Mouse (Mus musculus) heart, embryonic 14.5 days (tissue): ENCODE results near the gene Stx19. TPM values are rescaled to one million over a fixed set of nuclear protein-coding genes. Genes with fewer than 3 reads are reported as not detected.

Experiments
- ATAC-seq: fragments of 200-750 bp; cut with Nextera tagmentation; 2 replicates; pipeline ENCODE4 v1.8.0; 2017; ENCODE audit warnings: low read depth, moderate TSS enrichment; ENCODE audit not compliant: insufficient number of reproducible peaks, insufficient read depth, low FRiP score
- H3K27ac ChIP-seq, 2 experiments: fragments of 200-500 bp in 1 of 2; fragments of 300-500 bp in 1 of 2; sonication (generic) in 1 of 2; replicated peaks in 1 of 2; 2 replicates each; pipeline ENCODE4 v1.5.1; 2012 to 2014; ENCODE audit warnings: low read depth in 2 of 2, low read length in 2 of 2, control low read depth in 1 of 2, mild to moderate bottlenecking in 1 of 2, mixed read lengths in 1 of 2; ENCODE audit not compliant: control insufficient read depth in 1 of 2, insufficient read depth in 1 of 2
- H3K27me3 ChIP-seq: fragments of 300-500 bp; sonication (generic); 2 replicates; pipeline ENCODE4 v1.6.1; 2014; ENCODE audit warnings: mild to moderate bottlenecking, low read length, control low read depth; ENCODE audit not compliant: control insufficient read depth, insufficient read depth
- H3K36me3 ChIP-seq: fragments of 300-500 bp; sonication (generic); 2 replicates; pipeline ENCODE4 v1.6.1; 2014; ENCODE audit warnings: mild to moderate bottlenecking, control low read depth, low read length, mixed read lengths; ENCODE audit not compliant: control insufficient read depth, insufficient read depth
- H3K4me1 ChIP-seq, 2 experiments: fragments of 200-500 bp in 1 of 2; fragments of 300-500 bp in 1 of 2; sonication (generic) in 1 of 2; 2 replicates each; pipeline ENCODE4 v1.6.1; 2012 to 2014; ENCODE audit warnings: low read length in 2 of 2, control low read depth in 1 of 2, mixed read lengths in 1 of 2; ENCODE audit not compliant: control insufficient read depth in 2 of 2, insufficient read depth in 2 of 2
- H3K4me2 ChIP-seq: fragments of 300-500 bp; sonication (generic); 2 replicates; pipeline ENCODE4 v1.6.1; 2014; ENCODE audit warnings: mild to moderate bottlenecking, low read length
- H3K4me3 ChIP-seq, 2 experiments: fragments of 200-500 bp in 1 of 2; fragments of 300-500 bp in 1 of 2; sonication (generic) in 1 of 2; 2 replicates each; pipeline ENCODE4 v1.5.1; 2012 to 2014; ENCODE audit warnings: low read length in 2 of 2, mild to moderate bottlenecking in 2 of 2, control low read depth in 1 of 2, low read depth in 1 of 2, moderate library complexity in 1 of 2; ENCODE audit not compliant: control insufficient read depth in 1 of 2, insufficient read depth in 1 of 2
- H3K9ac ChIP-seq: fragments of 300-500 bp; sonication (generic); 2 replicates; pipeline ENCODE4 v1.6.1; 2014; ENCODE audit warnings: mild to moderate bottlenecking, low read length
- H3K9me3 ChIP-seq: fragments of 300-500 bp; sonication (generic); 2 replicates; pipeline ENCODE4 v1.6.1; 2016; ENCODE audit warnings: low read length, control low read depth; ENCODE audit not compliant: control insufficient read depth
- WGBS: fragments of 180-500 bp; shearing (Covaris S2); extraction: QIAGEN DNeasy Blood & Tissue Kit; methylation state at CpG from one replicate; pipeline ENCODE4 v1.1.7; 2014; 5-methylcytosine and 5-hydroxymethylcytosine counted together
- polyA plus RNA-seq: library from polyadenylated mRNA; unstranded; fragments of >200 nt; fragmentation: Nextera tagmentation; extraction: Ambion mirVana; gene quantifications from 2 replicates; pipeline ENCODE4 v1.2.1, GENCODE M21; 2014

The Stx19 gene
- 0.16 and 0.18 TPM in 2 replicates for polyA plus RNA-seq

DNA sequence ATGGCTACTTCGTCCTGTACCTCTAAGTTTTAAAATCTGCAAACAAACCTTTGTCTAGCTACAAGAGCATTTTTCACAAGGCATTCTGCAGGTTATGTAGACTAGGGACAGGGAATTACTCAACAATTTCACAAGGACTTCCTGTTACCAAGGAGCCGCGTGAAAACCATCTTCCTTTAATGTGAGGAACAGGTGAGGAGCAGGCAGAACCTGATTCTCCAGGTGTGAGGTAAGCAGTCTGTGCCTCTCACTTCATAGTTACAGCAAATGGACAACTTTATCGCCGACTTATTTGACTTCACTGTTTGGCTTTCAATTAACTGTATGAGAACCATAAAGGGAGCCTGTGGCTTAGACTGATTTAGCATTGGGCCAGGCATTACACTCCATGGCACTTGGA lies at the start of gene Stx19:
TSS of gene Stx19 (plus strand) at position 186 of the 400 bp plus-strand sequence.
- Histone ChIP-seq H3K4me2 (no peak within 1 kb of the TSS), H3K9me3 (no peaks in the 10 kb centered on the region), H3K36me3 (0 out of 2 replicates have a peak, but pooled peaks cover 7% of the 10 kb centered on the region), H3K4me3 (no peak within 1 kb of the TSS), H3K4me1 (no peaks in the 10 kb centered on the region), H3K9ac (no peak within 1 kb of the TSS), H3K27me3 (no peaks in the 10 kb centered on the region), H3K27ac (no peak within 1 kb of the TSS)
- ATAC-seq = no peak
- WGBS = 85% methylated on average over 5 of the region's 5 CpGs

DNA sequence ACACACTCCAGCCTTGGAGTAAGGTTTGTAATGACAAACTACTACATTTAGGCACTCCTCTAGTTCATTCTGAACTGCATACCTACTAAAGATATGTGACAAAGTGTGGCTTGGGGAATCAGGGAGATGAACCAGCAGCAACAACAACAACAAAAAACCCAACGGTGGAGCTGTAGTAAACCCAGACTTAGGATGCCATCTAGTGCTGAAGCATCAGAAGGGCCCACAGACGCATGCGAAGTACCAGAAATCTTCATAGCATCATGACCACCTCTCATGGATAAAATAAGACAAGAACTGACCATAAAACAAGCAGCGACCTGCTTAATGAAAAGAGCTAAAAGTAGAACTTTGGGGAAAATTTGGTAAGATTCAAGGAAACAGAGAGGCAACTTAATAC lies 41.0 kb upstream of the Stx19 start:
- H3K27ac ChIP-seq = no peak overlapping the region
- 70% methylated on average over 4 of the region's 4 CpGs for WGBS
- H3K36me3 ChIP-seq = peaks cover 8% of the 10 kb centered on the region; the same call in 1 of the 2 replicates
- H3K27me3 ChIP-seq = no peaks in the 10 kb centered on the region
- H3K4me2 ChIP-seq = no peak overlapping the region
- H3K4me1 ChIP-seq = no peaks in the 10 kb centered on the region
- H3K9me3 ChIP-seq = no peaks in the 10 kb centered on the region
- H3K4me3 ChIP-seq = no peak overlapping the region
- no peak overlapping the region for H3K9ac ChIP-seq
- ATAC-seq = no peak

DNA sequence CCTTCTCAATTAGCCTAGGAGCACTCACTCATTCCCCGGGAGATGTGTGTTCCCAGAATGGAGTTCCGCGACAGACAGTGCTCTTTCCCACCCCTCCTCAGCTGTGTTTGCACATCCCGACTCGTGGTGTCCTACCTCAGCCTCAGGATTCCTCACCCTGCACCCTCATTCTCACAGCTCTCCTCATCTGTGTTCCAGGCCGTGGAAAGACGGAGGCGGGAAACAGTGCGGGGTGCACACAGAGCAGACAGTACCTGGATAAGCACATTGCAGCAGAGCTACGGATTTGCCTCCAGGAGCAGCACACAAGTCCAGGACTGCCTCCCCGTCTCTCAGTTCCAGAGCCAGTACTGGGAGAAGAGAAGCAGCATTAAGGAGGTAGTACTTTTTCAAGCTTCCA lies 38.4 kb upstream of the Stx19 start:
- H3K4me2 ChIP-seq = no peak overlapping the region
- ATAC-seq = no peak
- H3K9me3 ChIP-seq = no peaks in the 10 kb centered on the region
- H3K9ac ChIP-seq = no peak overlapping the region
- no peaks in the 10 kb centered on the region for H3K27me3 ChIP-seq
- WGBS = 82% methylated on average over 11 of the region's 11 CpGs
- H3K27ac ChIP-seq = no peak overlapping the region
- no peaks in the 10 kb centered on the region for H3K4me1 ChIP-seq
- no peak overlapping the region for H3K4me3 ChIP-seq
- H3K36me3 ChIP-seq = peaks cover 8% of the 10 kb centered on the region; the same call in 1 of the 2 replicates

DNA sequence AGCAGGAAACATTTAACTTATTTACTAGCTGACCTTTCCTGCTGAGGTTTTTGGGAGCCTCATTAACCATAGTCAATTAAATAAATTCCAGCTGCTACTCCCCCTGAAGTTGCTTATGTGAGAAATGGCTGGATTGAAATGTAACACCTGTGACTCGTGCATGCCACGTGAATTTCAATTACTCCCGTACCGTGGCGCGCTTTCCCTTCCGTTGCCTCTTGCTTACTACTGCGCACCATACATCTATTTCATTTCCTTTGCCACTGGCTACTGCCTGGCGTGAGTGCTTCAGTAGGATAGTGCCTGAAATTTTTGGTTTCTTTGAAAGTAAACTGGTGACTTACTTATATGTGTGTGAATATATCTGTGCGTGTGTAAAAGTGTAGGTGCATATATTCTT lies 36.2 kb upstream of the Stx19 start:
- Histone ChIP-seq H3K9ac (no peak overlapping the region), H3K36me3 (peaks cover 15% of the 10 kb centered on the region), H3K27me3 (no peaks in the 10 kb centered on the region), H3K27ac (no peak overlapping the region), H3K4me2 (no peak overlapping the region), H3K4me1 (no peaks in the 10 kb centered on the region), H3K9me3 (no peaks in the 10 kb centered on the region), H3K4me3 (no peak overlapping the region)
- 88% methylated on average over 10 of the region's 10 CpGs for WGBS
- ATAC-seq = no peak

DNA sequence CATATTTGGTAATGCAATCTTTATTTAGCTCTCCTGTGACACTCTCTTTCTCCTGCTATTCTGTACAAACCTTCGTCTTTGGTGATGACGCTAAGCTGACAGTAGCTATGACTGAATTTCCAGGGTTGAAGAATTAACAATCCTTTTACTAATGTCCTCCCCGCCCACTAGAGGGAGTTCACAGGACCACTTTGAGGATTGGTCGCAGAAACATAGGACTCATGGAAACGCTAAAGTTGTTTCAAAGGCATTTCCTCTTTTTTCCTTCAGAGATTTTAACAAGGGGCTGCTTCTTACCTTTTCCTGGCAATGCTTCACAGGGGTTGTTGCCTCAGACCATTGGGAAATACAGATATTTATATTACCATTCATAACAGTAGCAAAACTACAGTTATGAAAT lies 32.2 kb upstream of the Stx19 start:
- WGBS = 47% methylated on average over 5 of the region's 5 CpGs
- no peaks in the 10 kb centered on the region for H3K27me3 ChIP-seq
- H3K9ac ChIP-seq = no peak overlapping the region
- no peak overlapping the region for H3K4me2 ChIP-seq
- H3K4me1 ChIP-seq = peaks cover 4 to 9% of the 10 kb centered on the region in 2 experiments
- H3K36me3 ChIP-seq = peaks cover 9% of the 10 kb centered on the region; the same call in 1 of the 2 replicates
- H3K4me3 ChIP-seq = no peak overlapping the region
- no peak for ATAC-seq
- no peak overlapping the region for H3K27ac ChIP-seq
- H3K9me3 ChIP-seq = no peaks in the 10 kb centered on the region

DNA sequence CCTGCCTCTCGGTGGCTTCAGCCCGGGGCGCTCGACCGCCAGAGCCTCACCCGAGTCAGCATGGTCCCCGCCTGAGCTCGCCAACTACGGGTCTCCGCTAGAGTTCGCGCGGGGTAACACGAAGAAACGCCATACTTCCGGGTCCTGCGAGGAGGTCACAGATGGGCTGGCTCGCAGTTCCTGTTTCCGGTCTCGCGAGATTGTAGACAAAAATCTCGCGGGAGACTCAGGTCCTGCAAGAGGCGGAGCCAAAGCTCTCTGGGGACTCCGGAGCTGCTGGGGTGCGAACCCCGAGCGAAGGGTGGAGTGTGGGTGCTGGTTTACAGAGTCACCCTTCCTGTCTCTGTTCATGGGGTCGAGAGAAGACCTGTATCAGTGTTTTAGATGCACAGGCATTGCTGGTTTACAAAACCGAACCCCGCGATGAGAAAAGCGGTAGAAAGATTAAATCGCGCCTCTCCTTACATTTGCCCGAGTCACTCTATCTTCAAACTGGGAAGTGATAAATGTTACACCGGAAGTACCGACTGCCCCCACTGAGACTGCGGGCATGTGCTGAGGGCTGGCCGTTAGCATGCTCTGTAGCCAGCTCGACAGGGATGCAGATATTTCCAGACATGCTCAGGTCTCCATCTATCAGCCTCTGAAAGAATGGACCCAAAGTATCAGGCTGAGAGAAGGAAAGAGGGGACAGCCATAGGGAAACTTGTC lies 27.7 kb upstream of the Stx19 start, which contains the start of gene Nsun3:
TSS of gene Nsun3 (minus strand) at position 198 of the 711 bp plus-strand sequence.
- WGBS = 3% methylated on average over 41 of the region's 41 CpGs
- Histone ChIP-seq H3K9ac (peak within 1 kb of the TSS; percentile 93), H3K36me3 (peaks cover 7% of the 10 kb centered on the region; the same call in 1 of the 2 replicates), H3K4me3 (peak within 1 kb of the TSS; percentile 64 to 94), H3K9me3 (no peaks in the 10 kb centered on the region), H3K4me2 (peak within 1 kb of the TSS; percentile 89), H3K27ac (peak within 1 kb of the TSS; percentile 92 to 96), H3K27me3 (no peaks in the 10 kb centered on the region), H3K4me1 (peaks cover 5 to 9% of the 10 kb centered on the region in 2 experiments)
- peak; percentile 97 for ATAC-seq

DNA sequence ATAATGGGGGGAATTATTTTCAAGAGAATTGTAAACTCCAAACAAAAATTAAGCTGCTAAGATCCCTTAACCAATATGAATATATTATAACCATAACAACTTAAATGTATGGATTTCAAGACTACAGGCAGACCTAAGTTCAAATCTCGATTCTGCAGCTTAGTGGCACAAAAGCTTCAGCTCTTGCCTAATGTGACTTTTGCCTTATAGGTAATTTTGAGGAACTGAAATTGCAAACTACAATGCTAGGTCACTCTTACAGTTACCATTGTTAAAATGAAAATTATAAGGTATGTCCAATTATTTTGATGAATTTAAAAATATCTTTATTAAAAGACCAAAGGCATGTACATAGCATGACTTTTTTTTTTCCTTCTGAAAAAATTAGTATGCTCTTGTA lies 17.9 kb upstream of the Stx19 start:
- H3K27me3 ChIP-seq = no peaks in the 10 kb centered on the region
- H3K4me3 ChIP-seq = no peak overlapping the region
- H3K9ac ChIP-seq = no peak overlapping the region
- no peak overlapping the region for H3K27ac ChIP-seq
- no peak for ATAC-seq
- H3K9me3 ChIP-seq = no peaks in the 10 kb centered on the region
- no peak overlapping the region for H3K4me2 ChIP-seq
- peaks cover 4 to 7% of the 10 kb centered on the region in 2 experiments; a peak in 2 of 4 replicates for H3K4me1 ChIP-seq
- peaks cover 8% of the 10 kb centered on the region for H3K36me3 ChIP-seq
- WGBS = 86% methylated on average over 1 of the region's 1 CpGs
